Mouse (Mus musculus) ES-E14 (cell line): ENCODE results near the gene Primpol.

Experiments used
- ZC3H11A ChIP-seq: IDR thresholded peaks from 2 replicates; pipeline ENCODE4 v1.6.1; 2012; ENCODE audit warnings: low read depth, mild to moderate bottlenecking, inconsistent platforms, low read length, borderline replicate concordance
- ZNF384 ChIP-seq: IDR thresholded peaks from 2 replicates; pipeline ENCODE4 v1.6.1; 2012; ENCODE audit warnings: low read depth, low read length, inconsistent platforms

GRCm38 (mm10) chr8:46618639-46619320 is 1.8 kb upstream of the Primpol start:
- no peak for TF ChIP-seq ZC3H11A
- no peak for TF ChIP-seq ZNF384
